Mouse (Mus musculus) hindbrain, postnatal 0 days (tissue): ENCODE measurements around the gene Tenm4. TPM values are rescaled to one million over a fixed set of nuclear protein-coding genes. Genes with fewer than 3 reads are reported as not detected.

Experiments used
- ATAC-seq: fragments of 200-750 bp; cut with Nextera tagmentation; 2 replicates; pipeline ENCODE4 v1.8.0; 2017; ENCODE audit warnings: mild to moderate bottlenecking, moderate TSS enrichment, moderate library complexity
- DNase-seq: peaks from one replicate; pipeline ENCODE4 v3.0.0-alpha.2; 2015; ENCODE audit warnings: low spot score
- H3K27ac ChIP-seq: fragments of 300-500 bp; sonication (generic); 2 replicates; pipeline ENCODE4 v1.5.1; 2014; ENCODE audit warnings: mild to moderate bottlenecking
- H3K27me3 ChIP-seq: fragments of 300-500 bp; sonication (generic); 2 replicates; pipeline ENCODE4 v1.6.1; 2014; ENCODE audit warnings: low read length, mixed read lengths; ENCODE audit not compliant: insufficient read depth
- H3K36me3 ChIP-seq: fragments of 300-500 bp; sonication (generic); 2 replicates; pipeline ENCODE4 v1.6.1; 2014; ENCODE audit warnings: low read length, mixed read lengths; ENCODE audit not compliant: insufficient read depth
- H3K4me1 ChIP-seq: fragments of 300-500 bp; sonication (generic); 2 replicates; pipeline ENCODE4 v1.6.1; 2014; ENCODE audit warnings: antibody characterized with exemption, low read length, mixed read lengths; ENCODE audit not compliant: insufficient read depth
- H3K4me2 ChIP-seq: fragments of 300-500 bp; sonication (generic); 2 replicates; pipeline ENCODE4 v1.6.1; 2014; ENCODE audit warnings: low read depth, mild to moderate bottlenecking, low read length, moderate library complexity, mixed read lengths
- H3K4me3 ChIP-seq: fragments of 300-500 bp; sonication (generic); 2 replicates; pipeline ENCODE4 v1.5.1; 2014; ENCODE audit warnings: low read length
- H3K9ac ChIP-seq: fragments of 300-500 bp; sonication (generic); replicated peaks from 2 replicates; pipeline ENCODE4 v1.6.1; 2014; ENCODE audit warnings: mild to moderate bottlenecking, low read length, moderate library complexity, mixed read lengths
- H3K9me3 ChIP-seq: fragments of 300-500 bp; sonication (generic); 2 replicates; pipeline ENCODE4 v1.6.1; 2016; ENCODE audit warnings: low read length, mixed read lengths
- CTCF ChIP-seq: IDR thresholded peaks from 2 replicates; pipeline ENCODE4 v1.5.1; 2016; ENCODE audit warnings: antibody characterized with exemption, control low read depth, low read depth
- WGBS: fragments of 180-500 bp; shearing (Covaris S2); extraction: QIAGEN DNeasy Blood & Tissue Kit; methylation state at CpG from one replicate; pipeline ENCODE4 v1.1.7; 2014; 5-methylcytosine and 5-hydroxymethylcytosine counted together
- polyA plus RNA-seq: library from polyadenylated mRNA; unstranded; fragments of >200 nt; fragmentation: Nextera tagmentation; extraction: Ambion mirVana; gene quantifications from 2 replicates; pipeline ENCODE4 v1.2.1, GENCODE M21; 2015
- total RNA-seq: library from RNA; depleted of rRNA; stranded (reverse); fragments of >200 nt; gene quantifications from 2 replicates; pipeline ENCODE4 v1.2.3, GENCODE M21; 2014

The Tenm4 gene
- total and polyA plus RNA-seq, 2 experiments from 2014 or later: 24.1 to 49.7 TPM

GRCm38 (mm10) chr7:96790326-96790725 is 619.3 kb downstream of the Tenm4 start:
- Histone ChIP-seq H3K4me1 (peaks cover 6% of the 10 kb centered on the region; the same call in 1 of the 2 replicates), H3K27ac (no peak overlapping the region), H3K9me3 (no peaks in the 10 kb centered on the region), H3K4me2 (no peak overlapping the region), H3K9ac (no peak overlapping the region), H3K4me3 (no peak overlapping the region), H3K36me3 (no peaks in the 10 kb centered on the region), H3K27me3 (no peaks in the 10 kb centered on the region; the same call in 1 of the 2 replicates)
- ATAC-seq (no peak), DNase-seq (no peak)
- TF ChIP-seq CTCF: no peak
- 90% methylated on average over 2 of the region's 2 CpGs for WGBS

GRCm38 (mm10) chr7:96792456-96793229 is 621.6 kb downstream of the Tenm4 start:
- 79% methylated on average over 8 of the region's 8 CpGs for WGBS
- no peak for DNase-seq
- Histone ChIP-seq H3K27ac (no peak overlapping the region), H3K27me3 (no peaks in the 10 kb centered on the region; the same call in 1 of the 2 replicates), H3K9ac (no peak overlapping the region), H3K36me3 (no peaks in the 10 kb centered on the region), H3K4me3 (no peak overlapping the region), H3K9me3 (no peaks in the 10 kb centered on the region), H3K4me2 (no peak overlapping the region), H3K4me1 (peaks cover 15% of the 10 kb centered on the region; the same call in 1 of the 2 replicates)
- no peak for TF ChIP-seq CTCF
- ATAC-seq: no peak

GRCm38 (mm10) chr7:96796033-96796741 is 625.1 kb downstream of the Tenm4 start:
- Histone ChIP-seq H3K27ac (peak overlapping the region; percentile 80), H3K4me1 (peaks cover 15% of the 10 kb centered on the region; the same call in 1 of the 2 replicates), H3K4me2 (peak overlapping the region; percentile 42; the same call in 1 of the 2 replicates), H3K9ac (no peak overlapping the region), H3K4me3 (no peak overlapping the region), H3K9me3 (no peaks in the 10 kb centered on the region), H3K27me3 (no peaks in the 10 kb centered on the region; the same call in 1 of the 2 replicates), H3K36me3 (no peaks in the 10 kb centered on the region)
- ATAC-seq (peak; percentile 91), DNase-seq (peak; percentile 95)
- TF ChIP-seq CTCF: no peak
- 20% methylated on average over 9 of the region's 9 CpGs for WGBS

GRCm38 (mm10) chr7:96796788-96797485 is 625.9 kb downstream of the Tenm4 start:
- peak; percentile 82 for DNase-seq
- no peaks in the 10 kb centered on the region; the same call in 1 of the 2 replicates for H3K27me3 ChIP-seq
- ATAC-seq: peak; percentile 86
- H3K9me3 ChIP-seq: no peaks in the 10 kb centered on the region
- no peak for TF ChIP-seq CTCF
- peak overlapping the region; percentile 80 for H3K27ac ChIP-seq
- no peaks in the 10 kb centered on the region for H3K36me3 ChIP-seq
- 12% methylated on average over 20 of the region's 20 CpGs for WGBS
- H3K4me2 ChIP-seq: peak overlapping the region; percentile 42
- 0 out of 2 replicates have a peak overlapping the region, but pooled peaks have one; percentile 25 for H3K9ac ChIP-seq
- peaks cover 15% of the 10 kb centered on the region; the same call in 1 of the 2 replicates for H3K4me1 ChIP-seq
- H3K4me3 ChIP-seq: no peak overlapping the region

GRCm38 (mm10) chr7:96797716-96798332 is 626.8 kb downstream of the Tenm4 start:
- ATAC-seq (no peak), DNase-seq (peak; percentile 32)
- no peaks in the 10 kb centered on the region for H3K9me3 ChIP-seq
- H3K9ac ChIP-seq: no peak overlapping the region
- H3K36me3 ChIP-seq: no peaks in the 10 kb centered on the region; the same call in 1 of the 2 replicates
- H3K27me3 ChIP-seq: no peaks in the 10 kb centered on the region; the same call in 1 of the 2 replicates
- 30% methylated on average over 13 of the region's 13 CpGs for WGBS
- TF ChIP-seq CTCF: no peak
- peaks cover 15% of the 10 kb centered on the region; the same call in 1 of the 2 replicates for H3K4me1 ChIP-seq
- peak overlapping the region; percentile 37; the same call in 1 of the 2 replicates for H3K27ac ChIP-seq
- peak overlapping the region; percentile 42 for H3K4me2 ChIP-seq
- no peak overlapping the region for H3K4me3 ChIP-seq

GRCm38 (mm10) chr7:96799816-96800215 is 628.8 kb downstream of the Tenm4 start:
- Histone ChIP-seq H3K9ac (no peak overlapping the region), H3K27ac (no peak overlapping the region), H3K9me3 (no peaks in the 10 kb centered on the region), H3K4me2 (no peak overlapping the region), H3K4me1 (peaks cover 14% of the 10 kb centered on the region; the same call in 1 of the 2 replicates), H3K27me3 (no peaks in the 10 kb centered on the region; the same call in 1 of the 2 replicates), H3K36me3 (no peaks in the 10 kb centered on the region; the same call in 1 of the 2 replicates), H3K4me3 (no peak overlapping the region)
- TF ChIP-seq CTCF: no peak
- WGBS: 46% methylated on average over 5 of the region's 5 CpGs
- no peak for ATAC-seq
- no peak for DNase-seq
